Mouse (Mus musculus) monocyte, adult 2 months (primary cell): ENCODE data around the gene Pmm2.

ENCODE experiments used
- DNase-seq, 2 experiments: peaks; one replicate each; pipeline ENCODE4 v3.0.0; 2022; ENCODE audit warnings: low spot score in 2 of 2, low read depth in 1 of 2

Pmm2 gene

GRCm38 (mm10) chr16:8637217-8638051 lies at the start of gene Pmm2, which contains the start of gene Tmem186:
TSS of gene Pmm2 (plus strand) at chr16:8637674.
TSS of gene Tmem186 (minus strand) at chr16:8637712.
- DNase-seq = peak; percentile 33 to 61

DNA sequence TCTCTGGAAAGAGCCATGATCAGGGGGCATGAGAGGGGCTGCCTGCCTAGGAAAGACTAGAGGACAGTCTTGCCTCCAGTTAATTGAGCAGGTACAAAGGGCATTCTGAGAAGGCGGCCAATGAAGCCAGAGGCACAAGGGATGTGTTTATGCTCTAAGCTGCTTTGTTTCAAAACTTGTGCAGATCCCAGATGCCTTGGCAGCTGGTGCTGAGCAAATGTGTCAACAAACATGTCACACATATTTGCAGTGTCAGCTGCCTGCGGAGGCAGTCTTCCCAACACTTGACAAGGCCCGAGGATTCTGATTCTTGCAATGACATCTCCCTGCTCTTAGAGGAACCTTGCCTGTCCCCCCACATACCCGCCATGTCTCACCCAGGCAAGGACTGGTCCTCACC lies 42.1 kb upstream of the Pmm2 start:
- no peak for DNase-seq

DNA sequence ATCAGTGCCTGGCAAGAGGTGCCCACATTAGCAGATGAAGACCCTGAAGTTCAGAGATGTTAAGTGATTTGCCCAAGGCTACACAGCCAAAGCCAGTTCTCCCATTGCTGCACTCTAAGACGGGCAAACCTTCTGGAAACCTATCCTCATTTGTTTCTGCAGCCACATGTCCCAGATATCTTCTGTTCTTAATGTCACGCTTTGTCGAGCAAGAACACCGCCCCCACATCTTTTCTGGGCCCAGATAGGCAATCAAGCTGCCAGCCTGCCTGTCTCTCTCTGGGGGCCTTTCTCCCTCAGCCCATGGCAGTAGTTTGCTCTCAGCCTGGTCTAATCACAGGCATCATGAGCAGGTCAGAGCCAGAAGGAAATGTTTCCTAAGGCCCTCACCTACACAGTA lies 41.1 kb upstream of the Pmm2 start:
- DNase-seq = no peak

GRCm38 (mm10) chr16:8597516-8597915 lies 40.0 kb upstream of the Pmm2 start:
- DNase-seq = no peak

DNA sequence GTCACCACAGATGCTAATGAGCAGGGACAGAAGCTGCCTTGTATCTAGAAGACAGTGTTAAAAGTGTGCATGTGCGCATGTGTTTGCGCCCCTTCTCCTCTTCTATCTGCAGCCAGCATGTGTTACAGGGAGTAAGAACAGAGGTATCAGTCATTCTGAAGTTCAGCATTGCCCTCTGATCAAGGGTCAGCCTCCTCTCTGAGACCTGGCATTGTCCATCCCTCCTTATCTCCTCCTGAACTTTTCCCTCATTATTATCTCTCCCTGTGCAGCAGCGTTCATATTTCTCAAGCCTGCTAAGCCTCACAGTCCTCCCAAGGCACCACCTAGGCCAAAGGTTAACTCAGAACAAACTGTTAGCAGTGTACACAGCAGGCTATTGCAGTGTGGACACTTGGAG lies 33.7 kb upstream of the Pmm2 start:
- DNase-seq = no peak

DNA sequence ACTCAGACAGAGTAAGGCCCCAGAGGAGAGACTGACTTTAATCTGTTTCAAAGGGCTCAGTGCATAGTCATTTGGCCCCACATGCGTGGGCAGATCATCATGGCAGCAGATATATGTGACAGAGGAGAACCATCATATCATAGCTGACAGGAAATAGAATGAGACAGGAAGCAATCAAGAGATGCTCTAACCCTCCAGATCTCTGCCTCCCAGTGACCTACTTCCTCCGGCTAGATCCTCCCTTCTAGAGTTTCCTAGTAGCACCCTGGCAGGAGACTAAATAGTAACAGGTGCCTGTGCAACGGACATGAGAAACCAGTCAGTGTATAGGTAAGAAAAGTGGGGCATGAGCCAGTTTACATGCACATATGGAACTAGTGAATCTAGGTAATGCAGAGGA lies 27.1 kb upstream of the Pmm2 start:
- no peak for DNase-seq

GRCm38 (mm10) chr16:8612214-8613005 lies 25.1 kb upstream of the Pmm2 start:
- DNase-seq = no peak

GRCm38 (mm10) chr16:8613039-8613438 lies 24.4 kb upstream of the Pmm2 start:
- DNase-seq = no peak

- no peak for DNase-seq
These were observed 24.0 kb upstream of the Pmm2 start for GRCm38 (mm10) chr16:8613447-8613846.

DNA sequence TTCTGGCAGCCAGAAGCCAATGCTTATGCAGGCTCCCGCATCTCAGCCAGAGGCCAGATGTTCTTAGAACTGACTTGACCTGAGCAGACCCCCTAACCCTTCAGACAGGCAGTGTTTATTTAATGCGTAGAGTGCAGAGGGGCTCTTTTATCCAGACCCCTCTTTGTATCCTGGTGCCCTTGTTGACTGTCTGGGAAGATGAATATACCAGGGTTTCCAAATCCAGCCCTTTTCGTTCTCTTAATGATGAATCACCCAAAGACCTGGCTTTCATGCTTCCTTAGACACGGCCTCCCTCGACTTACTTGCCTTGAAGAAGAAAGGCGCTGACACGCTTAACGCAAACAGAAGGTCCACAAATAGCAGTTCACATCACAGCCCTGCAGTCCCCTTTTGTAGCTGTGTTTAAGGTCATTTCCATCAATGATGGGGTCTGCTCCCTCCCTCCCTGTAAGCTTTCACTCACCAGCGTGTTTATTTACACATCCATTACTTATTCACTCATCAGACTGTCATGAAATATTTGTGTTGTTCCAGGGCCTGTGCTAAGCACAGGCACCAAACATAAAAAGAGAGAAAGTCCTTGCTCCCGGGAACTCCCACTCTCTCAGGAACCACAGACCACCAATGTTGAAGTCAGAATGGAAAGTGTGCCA lies 17.7 kb upstream of the Pmm2 start:
- DNase-seq = no peak

DNA sequence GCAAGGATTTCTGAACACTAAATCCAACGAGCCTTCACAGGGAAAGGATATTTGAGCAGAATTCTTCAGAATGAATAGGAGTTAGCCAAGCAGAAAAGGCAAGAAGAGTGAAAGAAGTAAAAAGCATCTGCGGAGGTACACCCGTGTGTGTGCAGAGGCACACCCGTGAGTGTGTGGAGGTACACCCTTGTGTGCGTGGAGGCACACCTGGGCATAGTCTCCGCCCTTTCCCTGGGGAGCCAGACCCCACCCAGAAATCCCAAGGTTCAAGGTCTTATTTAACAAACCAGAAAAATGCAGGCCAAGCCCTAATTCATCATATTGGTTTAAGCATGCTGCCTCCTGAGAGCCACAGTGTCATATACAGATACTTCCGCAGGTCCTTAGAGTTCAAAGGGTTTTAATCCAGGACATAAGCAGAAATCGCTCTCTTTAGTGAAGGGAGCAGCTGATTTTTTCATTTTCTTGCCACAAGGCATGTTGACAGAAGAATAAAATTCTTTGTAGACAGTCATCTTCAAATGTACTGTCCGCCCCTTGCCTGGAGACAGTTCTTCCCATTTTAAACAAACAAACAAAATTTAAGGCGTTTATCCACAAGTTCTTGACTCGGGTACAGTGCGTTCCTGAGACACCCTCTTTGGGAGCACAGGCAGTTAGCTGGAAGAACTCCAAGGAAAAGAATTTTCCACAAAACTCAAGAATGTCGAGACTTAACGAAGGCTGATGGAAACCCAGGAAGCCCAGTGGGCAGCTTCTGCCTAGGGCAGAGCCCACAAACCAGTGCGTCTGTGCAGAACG lies 17.0 kb upstream of the Pmm2 start:
- DNase-seq = no peak

- DNase-seq = no peak
These were observed 7.1 kb upstream of the Pmm2 start for GRCm38 (mm10) chr16:8630419-8630818.

GRCm38 (mm10) chr16:8631428-8631827 lies 6.0 kb upstream of the Pmm2 start:
- DNase-seq = no peak

DNA sequence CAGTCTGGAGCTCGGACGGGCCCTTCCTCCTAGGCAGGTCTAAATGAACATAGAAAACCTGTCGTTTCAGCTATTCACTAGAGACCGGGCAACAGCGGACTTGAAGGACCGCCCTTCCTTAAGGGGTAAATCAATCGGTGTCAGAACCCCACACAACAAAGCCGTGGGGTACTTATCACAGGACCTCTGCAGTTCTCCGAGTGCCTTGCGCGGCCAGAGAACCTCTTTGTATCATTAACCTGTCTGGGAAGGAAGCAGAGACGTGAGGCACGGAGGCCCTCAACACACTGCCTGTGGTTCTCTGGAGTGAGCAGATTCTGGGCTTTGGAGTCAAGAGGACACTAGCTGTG lies 632 bp upstream of the Pmm2 start:
- no peak for DNase-seq

- no peak for DNase-seq
These were observed 657 bp downstream of the Pmm2 start for GRCm38 (mm10) chr16:8638131-8638530.

GRCm38 (mm10) chr16:8639466-8640191 lies 2.2 kb downstream of the Pmm2 start:
- DNase-seq = no peak

- DNase-seq = no peak
These were observed 6.4 kb downstream of the Pmm2 start for GRCm38 (mm10) chr16:8643855-8644254.

GRCm38 (mm10) chr16:8645546-8645945 lies 8.1 kb downstream of the Pmm2 start:
- DNase-seq = no peak

- DNase-seq = no peak
These were observed 12.5 kb downstream of the Pmm2 start for GRCm38 (mm10) chr16:8650007-8650406.

DNA sequence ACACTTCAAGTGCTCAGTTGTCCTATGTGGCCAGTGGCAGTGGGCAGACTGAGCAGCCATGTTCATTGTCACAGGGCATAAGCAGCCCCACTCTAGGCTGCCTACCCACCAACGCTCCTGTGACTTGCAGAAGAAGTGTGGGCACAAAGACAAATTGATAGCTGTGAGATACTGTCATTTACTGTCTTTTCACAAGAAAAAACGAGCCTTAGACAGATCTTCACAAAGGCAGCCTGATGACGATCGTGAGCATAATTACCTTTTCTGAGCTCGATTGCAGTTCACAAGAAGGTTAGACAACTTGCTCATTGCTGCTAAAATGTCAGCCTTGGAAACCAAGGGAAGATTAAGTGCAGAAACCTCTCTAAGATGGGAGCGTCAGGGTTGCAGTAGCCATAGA lies 17.6 kb downstream of the Pmm2 start:
- DNase-seq = no peak
